Mouse (Mus musculus): Measurements from ENCODE around the gene Brinp3.
A peak's percentile ranks its signal among the peaks of the same experiment; 100 is the strongest.

- TF ChIP-seq CTCF (IDR thresholded peaks at IDR 0.05; ENCODE audit: control insufficient read depth, insufficient read depth, insufficient read length) (no peak), MYOG (IDR thresholded peaks at IDR 0.05; ENCODE audit: control insufficient read depth, extremely low read depth, insufficient read length) (no peak), MAX (IDR thresholded peaks at IDR 0.05) (no peak), MYOD1 (IDR thresholded peaks at IDR 0.05; ENCODE audit: control insufficient read depth, insufficient read length, low read depth) (no peak), CEBPB (IDR thresholded peaks at IDR 0.05; ENCODE audit: low read depth) (peak; percentile 16)
Observed at GRCm38 (mm10) chr1:146497381-146498081, 3.0 kb downstream of the Brinp3 start.

All from C2C12 (cell line).